Mouse (Mus musculus) hindbrain, embryonic 11.5 days (tissue): ENCODE measurements around the gene Casc3. TPM values are rescaled to one million over a fixed set of nuclear protein-coding genes. Genes with fewer than 3 reads are reported as not detected.

Experiments used
- ATAC-seq: fragments of 200-750 bp; cut with Nextera tagmentation; 2 replicates; pipeline ENCODE4 v1.8.0; 2017; ENCODE audit warnings: mild to moderate bottlenecking, moderate TSS enrichment, moderate library complexity; ENCODE audit not compliant: low FRiP score
- DNase-seq: peaks from one replicate; pipeline ENCODE4 v3.0.0-alpha.2; 2015; ENCODE audit warnings: low spot score
- H3K27ac ChIP-seq: fragments of 300-500 bp; sonication (generic); 2 replicates; pipeline ENCODE4 v1.5.1; 2014; ENCODE audit warnings: mild to moderate bottlenecking, low read depth, low read length
- H3K27me3 ChIP-seq: fragments of 300-500 bp; sonication (generic); 2 replicates; pipeline ENCODE4 v1.6.1; 2014; ENCODE audit warnings: mild to moderate bottlenecking, low read length, moderate library complexity, mixed read lengths; ENCODE audit not compliant: control insufficient read depth, insufficient read depth
- H3K36me3 ChIP-seq: fragments of 300-500 bp; sonication (generic); 2 replicates; pipeline ENCODE4 v1.6.1; 2014; ENCODE audit warnings: mild to moderate bottlenecking, low read length, moderate library complexity, mixed read lengths; ENCODE audit not compliant: control insufficient read depth, insufficient read depth
- H3K4me1 ChIP-seq: fragments of 300-500 bp; sonication (generic); replicated peaks from 2 replicates; pipeline ENCODE4 v1.6.1; 2014; ENCODE audit warnings: low read length, mixed read lengths; ENCODE audit not compliant: control insufficient read depth, insufficient read depth
- H3K4me2 ChIP-seq: fragments of 300-500 bp; sonication (generic); replicated peaks from 2 replicates; pipeline ENCODE4 v1.6.1; 2014; ENCODE audit warnings: mild to moderate bottlenecking, low read depth, low read length
- H3K4me3 ChIP-seq: fragments of 300-500 bp; sonication (generic); 2 replicates; pipeline ENCODE4 v1.5.1; 2014; ENCODE audit warnings: low read depth, low read length
- H3K9ac ChIP-seq: fragments of 300-500 bp; sonication (generic); 2 replicates; pipeline ENCODE4 v1.6.1; 2014; ENCODE audit warnings: low read depth, low read length
- H3K9me3 ChIP-seq: fragments of 300-500 bp; sonication (generic); 2 replicates; pipeline ENCODE4 v1.6.1; 2016; ENCODE audit warnings: low read length; ENCODE audit not compliant: control insufficient read depth
- WGBS: fragments of 180-500 bp; shearing (Covaris S2); extraction: QIAGEN DNeasy Blood & Tissue Kit; methylation state at CpG from one replicate; pipeline ENCODE4 v1.1.7; 2014; 5-methylcytosine and 5-hydroxymethylcytosine counted together
- polyA plus RNA-seq: library from polyadenylated mRNA; unstranded; fragments of >200 nt; fragmentation: Nextera tagmentation; extraction: Ambion mirVana; gene quantifications from 2 replicates; pipeline ENCODE4 v1.2.1, GENCODE M21; 2014

The Casc3 gene
- polyA plus RNA-seq, 1 experiment from 2014 or later = 44.6 TPM

- H3K36me3 ChIP-seq = no peaks in the 10 kb centered on the region
- no peaks in the 10 kb centered on the region for H3K9me3 ChIP-seq
- peaks cover 15% of the 10 kb centered on the region for H3K4me1 ChIP-seq
- no peak overlapping the region for H3K4me2 ChIP-seq
- no peaks in the 10 kb centered on the region for H3K27me3 ChIP-seq
- 80% methylated on average over 5 of the region's 5 CpGs for WGBS
- H3K4me3 ChIP-seq = no peak overlapping the region
- H3K9ac ChIP-seq = no peak overlapping the region
- H3K27ac ChIP-seq = no peak overlapping the region
- DNase-seq (no peak), ATAC-seq (no peak)
These were observed 14.0 kb upstream of the Casc3 start for GRCm38 (mm10) chr11:98790631-98791205.

GRCm38 (mm10) chr11:98791448-98791847 lies 13.3 kb upstream of the Casc3 start:
- ATAC-seq (no peak), DNase-seq (no peak)
- H3K9ac ChIP-seq = no peak overlapping the region
- WGBS = 82% methylated on average over 1 of the region's 1 CpGs
- H3K4me1 ChIP-seq = peaks cover 10% of the 10 kb centered on the region
- no peak overlapping the region for H3K4me3 ChIP-seq
- no peaks in the 10 kb centered on the region for H3K27me3 ChIP-seq
- H3K9me3 ChIP-seq = no peaks in the 10 kb centered on the region
- H3K36me3 ChIP-seq = no peaks in the 10 kb centered on the region
- no peak overlapping the region for H3K27ac ChIP-seq
- no peak overlapping the region for H3K4me2 ChIP-seq

- H3K4me1 ChIP-seq = peaks cover 9% of the 10 kb centered on the region
- H3K27me3 ChIP-seq = no peaks in the 10 kb centered on the region
- H3K4me3 ChIP-seq = no peak overlapping the region
- no peak overlapping the region for H3K4me2 ChIP-seq
- DNase-seq (no peak), ATAC-seq (no peak)
- H3K27ac ChIP-seq = no peak overlapping the region
- 18% methylated on average over 4 of the region's 4 CpGs for WGBS
- no peak overlapping the region for H3K9ac ChIP-seq
- no peaks in the 10 kb centered on the region for H3K36me3 ChIP-seq
- H3K9me3 ChIP-seq = no peaks in the 10 kb centered on the region
These were observed 12.6 kb upstream of the Casc3 start for GRCm38 (mm10) chr11:98792081-98792480.

- H3K36me3 ChIP-seq = no peaks in the 10 kb centered on the region
- under 1% methylated on average over 29 of the region's 30 CpGs for WGBS
- no peak for DNase-seq
- no peaks in the 10 kb centered on the region for H3K9me3 ChIP-seq
- ATAC-seq = peak; percentile 63
- H3K4me2 ChIP-seq = peak overlapping the region; percentile 84
- H3K4me3 ChIP-seq = peak overlapping the region; percentile 100
- no peaks in the 10 kb centered on the region for H3K27me3 ChIP-seq
- peaks cover 14% of the 10 kb centered on the region for H3K4me1 ChIP-seq
- H3K27ac ChIP-seq = peak overlapping the region; percentile 100
- H3K9ac ChIP-seq = peak overlapping the region; percentile 100
These were observed 10.2 kb upstream of the Casc3 start for GRCm38 (mm10) chr11:98794469-98795014.

- Histone ChIP-seq H3K27ac (peak within 1 kb of the TSS; percentile 100), H3K9me3 (no peaks in the 10 kb centered on the region), H3K36me3 (no peaks in the 10 kb centered on the region), H3K4me1 (peaks cover 13% of the 10 kb centered on the region), H3K27me3 (no peaks in the 10 kb centered on the region), H3K4me2 (peak within 1 kb of the TSS; percentile 84), H3K4me3 (peak within 1 kb of the TSS; percentile 100), H3K9ac (peak within 1 kb of the TSS; percentile 100)
- peak; percentile 64 for ATAC-seq
- WGBS = 0% methylated on average over 21 of the region's 89 CpGs
- peak; percentile 91 for DNase-seq
These were observed 9.5 kb upstream of the Casc3 start, which contains the start of gene Msl1 for GRCm38 (mm10) chr11:98795015-98795713. Gene Msl1 (plus strand): TSS chr11:98795516.

GRCm38 (mm10) chr11:98795714-98796514 lies 8.8 kb upstream of the Casc3 start:
- DNase-seq = peak; percentile 75
- Histone ChIP-seq H3K27ac (peak overlapping the region; percentile 100), H3K9me3 (no peaks in the 10 kb centered on the region), H3K27me3 (no peaks in the 10 kb centered on the region), H3K36me3 (peaks cover 5% of the 10 kb centered on the region; the same call in 1 of the 2 replicates), H3K9ac (peak overlapping the region; percentile 100), H3K4me2 (peak overlapping the region; percentile 84), H3K4me3 (peak overlapping the region; percentile 100), H3K4me1 (peaks cover 13% of the 10 kb centered on the region)
- under 1% methylated on average over 64 of the region's 74 CpGs for WGBS
- ATAC-seq = peak; percentile 62

- H3K9ac ChIP-seq = peak overlapping the region; percentile 100
- H3K27ac ChIP-seq = peak overlapping the region; percentile 100
- peak; percentile 90 for DNase-seq
- H3K36me3 ChIP-seq = peaks cover 5% of the 10 kb centered on the region; the same call in 1 of the 2 replicates
- 6% methylated on average over 23 of the region's 23 CpGs for WGBS
- no peaks in the 10 kb centered on the region for H3K27me3 ChIP-seq
- peak overlapping the region; percentile 100 for H3K4me3 ChIP-seq
- ATAC-seq = peak; percentile 51; the same call in 1 of the 2 replicates
- H3K9me3 ChIP-seq = no peaks in the 10 kb centered on the region
- H3K4me1 ChIP-seq = peaks cover 13% of the 10 kb centered on the region
- peak overlapping the region; percentile 84 for H3K4me2 ChIP-seq
These were observed 8.0 kb upstream of the Casc3 start for GRCm38 (mm10) chr11:98796515-98797216.

- Histone ChIP-seq H3K4me1 (peaks cover 13% of the 10 kb centered on the region), H3K27ac (no peak overlapping the region), H3K4me2 (peak overlapping the region; percentile 84), H3K9ac (peak overlapping the region; percentile 100), H3K27me3 (no peaks in the 10 kb centered on the region), H3K4me3 (peak overlapping the region; percentile 100), H3K36me3 (peaks cover 5% of the 10 kb centered on the region; the same call in 1 of the 2 replicates), H3K9me3 (no peaks in the 10 kb centered on the region)
- ATAC-seq (no peak), DNase-seq (peak; percentile 8)
- 23% methylated on average over 5 of the region's 5 CpGs for WGBS
These were observed 7.4 kb upstream of the Casc3 start for GRCm38 (mm10) chr11:98797306-98797705.
